Mouse (Mus musculus) thymus, adult 2 months (tissue): ENCODE results near the gene Nppa. TPM values are rescaled to one million over a fixed set of nuclear protein-coding genes. Genes with fewer than 3 reads are reported as not detected.
"Not testable (repeated sequence)": the region's sequence is repeated elsewhere in the genome, so short reads cannot be mapped to it uniquely, and the experiment has no call there.

ENCODE experiments used
- DNase-seq: peaks from one replicate; pipeline ENCODE4 v3.0.0; 2021
- H3K27ac ChIP-seq: fragments of 200-500 bp; 2 replicates; pipeline ENCODE4 v1.5.1; 2012; ENCODE audit warnings: low read length, control low read depth; ENCODE audit not compliant: control insufficient read depth, insufficient read depth
- H3K27me3 ChIP-seq: fragments of 200-500 bp; 2 replicates; pipeline ENCODE4 v1.6.1; 2012; ENCODE audit warnings: mild to moderate bottlenecking, low read length, moderate library complexity, mixed read lengths; ENCODE audit not compliant: control insufficient read depth, insufficient read depth
- H3K36me3 ChIP-seq: fragments of 200-500 bp; 2 replicates; pipeline ENCODE4 v1.6.1; 2012; ENCODE audit warnings: mild to moderate bottlenecking, low read length, moderate library complexity; ENCODE audit not compliant: control insufficient read depth, insufficient read depth
- H3K4me1 ChIP-seq: fragments of 200-500 bp; replicated peaks from 2 replicates; pipeline ENCODE4 v1.6.1; 2012; ENCODE audit warnings: low read length; ENCODE audit not compliant: control insufficient read depth, insufficient read depth
- H3K4me3 ChIP-seq: fragments of 200-500 bp; 2 replicates; pipeline ENCODE4 v1.5.1; 2012; ENCODE audit warnings: mild to moderate bottlenecking, low read length, control low read depth, moderate library complexity; ENCODE audit not compliant: control insufficient read depth, insufficient read depth
- CTCF ChIP-seq: fragments of 200-500 bp; IDR thresholded peaks from 2 replicates; pipeline ENCODE4 v1.5.1; 2012; ENCODE audit warnings: mild to moderate bottlenecking, control low read depth, low read length, moderate library complexity, borderline replicate concordance; ENCODE audit not compliant: control insufficient read depth, poor library complexity, insufficient read depth; ENCODE audit errors: extremely low read depth
- POLR2A ChIP-seq: fragments of 200-500 bp; IDR thresholded peaks from 2 replicates; pipeline ENCODE4 v1.6.1; 2012; ENCODE audit warnings: mild to moderate bottlenecking, low read length, control low read depth, moderate library complexity; ENCODE audit not compliant: control insufficient read depth, poor library complexity, insufficient read depth; ENCODE audit errors: extremely low read depth
- WGBS: fragments of 180-500 bp; shearing (Covaris S2); methylation state at CpG from one replicate; pipeline ENCODE4 v1.1.7; 2018; 5-methylcytosine and 5-hydroxymethylcytosine counted together
- polyA plus RNA-seq: library from polyadenylated mRNA; depleted of rRNA; stranded (reverse); fragments of >200 nt; gene quantifications from 2 replicates; pipeline ENCODE4 v1.2.3, GENCODE M21; 2012; rRNA removed

Nppa gene
- polyA plus RNA-seq, 1 experiment = 195 TPM

GRCm38 (mm10) chr4:148046450-148047031, 46.0 kb downstream of the Nppa start:
- H3K4me1 ChIP-seq = peaks cover 5% of the 10 kb centered on the region

GRCm38 (mm10) chr4:148050396-148050914, 49.9 kb downstream of the Nppa start:
- not testable (repeated sequence) for DNase-seq, H3K36me3 ChIP-seq, H3K4me1 ChIP-seq, H3K4me3 ChIP-seq, H3K27me3 ChIP-seq, H3K27ac ChIP-seq
- 97% methylated on average over 3 of the region's 3 CpGs for WGBS

More at GRCm38 (mm10) chr4:148046450-148047031, 46.0 kb downstream of the Nppa start:
- no peak for DNase-seq
- Histone ChIP-seq H3K27me3 (no peaks in the 10 kb centered on the region), H3K36me3 (no peaks in the 10 kb centered on the region; the same call in none of the 2 replicates), H3K4me3 (no peak overlapping the region), H3K27ac (no peak overlapping the region)
- 63% methylated on average over 4 of the region's 4 CpGs for WGBS
- TF ChIP-seq CTCF = no peak
- TF ChIP-seq POLR2A = no peak

GRCm38 (mm10) chr4:148051046-148051776, 50.7 kb downstream of the Nppa start:
- TF ChIP-seq CTCF = no peak
- TF ChIP-seq POLR2A = no peak
- no peak for DNase-seq
- Histone ChIP-seq H3K4me1 (no peaks in the 10 kb centered on the region), H3K27ac (no peak overlapping the region), H3K27me3 (no peaks in the 10 kb centered on the region), H3K36me3 (peaks cover 10% of the 10 kb centered on the region), H3K4me3 (no peak overlapping the region)
- WGBS = 96% methylated on average over 13 of the region's 13 CpGs

Other genes with a start within 250 kb of the Nppa start
- 0.84 and 1.3 TPM in 2 replicates for gene Zfp984, start 190.9 kb upstream of the Nppa start, polyA plus RNA-seq
- 1.3 and 1.5 TPM in 2 replicates for gene Zfp933, start 152.4 kb upstream of the Nppa start, polyA plus RNA-seq
- gene Miip, start 131.9 kb upstream of the Nppa start, polyA plus RNA-seq = 167 and 170 TPM in 2 replicates
- 3.0 and 3.7 TPM in 2 replicates for gene Fv1, start 131.7 kb upstream of the Nppa start, polyA plus RNA-seq
- gene Mfn2, start 96.0 kb upstream of the Nppa start, polyA plus RNA-seq = 40.4 and 50.2 TPM in 2 replicates
- gene Plod1, start 64.0 kb upstream of the Nppa start, polyA plus RNA-seq = 21.2 and 28.9 TPM in 2 replicates
- 170 and 174 TPM in 2 replicates for gene 2510039O18Rik, start 59.8 kb upstream of the Nppa start, polyA plus RNA-seq
- gene Nppb, start 14.9 kb upstream of the Nppa start, polyA plus RNA-seq = 0.24 and 2.3 TPM in 2 replicates
- gene Clcn6, start 38.1 kb downstream of the Nppa start, polyA plus RNA-seq = 37.9 and 39.4 TPM in 2 replicates
- gene Mthfr, start 38.4 kb downstream of the Nppa start, polyA plus RNA-seq = 28.3 and 30.2 TPM in 2 replicates
- 98.0 and 106 TPM in 2 replicates for gene Agtrap, start 87.3 kb downstream of the Nppa start, polyA plus RNA-seq
- 32.9 and 37.7 TPM in 2 replicates for gene Mad2l2, start 129.7 kb downstream of the Nppa start, polyA plus RNA-seq
- 0.26 and 0.34 TPM in 2 replicates for gene Draxin, start 130.0 kb downstream of the Nppa start, polyA plus RNA-seq
- 41.8 and 50.9 TPM in 2 replicates for gene Fbxo6, start 151.4 kb downstream of the Nppa start, polyA plus RNA-seq
- gene Fbxo44, start 159.8 kb downstream of the Nppa start, polyA plus RNA-seq = 31.2 and 34.5 TPM in 2 replicates
- 0.66 and 1.5 TPM in 2 replicates for gene Fbxo2, start 159.9 kb downstream of the Nppa start, polyA plus RNA-seq